Mouse (Mus musculus) CD4-positive, CD25-positive, alpha-beta regulatory T cell, adult 9 weeks (primary cell): ENCODE measurements around the gene Spag4. TPM values are rescaled to one million over a fixed set of nuclear protein-coding genes. Genes with fewer than 3 reads are reported as not detected.

Experiments
- polyA plus RNA-seq: library from polyadenylated mRNA; unstranded; fragments of 100-300 nt; shearing (Covaris generic); gene quantifications from one replicate; pipeline ENCODE4 v1.2.1, GENCODE M21; 2017

Spag4 gene
- polyA plus RNA-seq = 0.14 TPM

DNA sequence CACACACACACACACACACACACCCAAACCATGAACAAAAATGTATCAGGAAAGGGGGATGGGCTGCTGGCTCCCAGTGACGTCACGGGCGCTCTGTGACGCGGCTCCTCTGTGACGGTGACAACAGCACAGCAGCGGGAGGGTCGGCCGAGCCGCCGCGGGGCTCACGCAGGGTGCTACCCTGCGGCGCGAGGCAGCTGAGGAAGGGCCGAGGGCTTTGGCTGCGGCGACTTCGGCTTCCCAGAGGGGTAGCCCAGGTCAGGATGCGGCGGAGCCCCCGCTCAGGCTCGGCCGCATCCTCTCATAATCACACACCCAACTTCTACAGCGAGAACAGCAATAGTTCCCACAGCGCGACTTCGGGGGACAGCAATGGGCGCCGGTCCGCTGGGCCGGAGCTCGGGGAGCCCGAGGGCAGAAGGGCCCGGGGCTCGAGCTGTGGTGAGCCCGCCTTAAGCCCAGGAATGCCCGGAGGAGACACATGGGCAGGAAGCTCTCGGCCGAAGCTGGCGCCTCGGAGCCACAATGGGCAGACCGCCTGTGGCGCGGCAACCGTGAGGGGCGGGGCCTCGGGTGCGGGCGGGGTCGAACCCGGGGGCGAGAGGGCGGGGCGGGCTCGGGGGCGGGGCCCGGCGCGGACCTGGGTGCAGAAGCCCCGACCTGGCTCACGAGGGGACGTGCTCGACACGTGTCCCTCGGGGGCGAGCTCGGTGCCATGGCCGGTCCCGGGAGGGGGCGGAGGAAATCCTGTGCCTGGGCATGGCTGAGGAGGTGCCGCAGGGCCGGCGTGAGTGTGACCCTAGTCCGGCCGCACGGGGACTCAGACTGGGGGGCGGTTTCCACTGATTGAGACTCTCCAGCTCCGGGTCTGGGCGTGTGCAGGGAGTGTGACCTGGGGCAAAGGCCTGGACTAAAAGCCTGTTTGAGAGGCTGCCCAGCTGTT lies at the start of gene Spag4:
Spag4 (plus strand) TSS at position 77 of the 943 bp plus-strand sequence.

GRCm38 (mm10) chr2:156052816-156053215 lies 12.2 kb upstream of the Spag4 start, which contains the start of gene Fer1l4:
Fer1l4 (minus strand) TSS chr2:156052947.

DNA sequence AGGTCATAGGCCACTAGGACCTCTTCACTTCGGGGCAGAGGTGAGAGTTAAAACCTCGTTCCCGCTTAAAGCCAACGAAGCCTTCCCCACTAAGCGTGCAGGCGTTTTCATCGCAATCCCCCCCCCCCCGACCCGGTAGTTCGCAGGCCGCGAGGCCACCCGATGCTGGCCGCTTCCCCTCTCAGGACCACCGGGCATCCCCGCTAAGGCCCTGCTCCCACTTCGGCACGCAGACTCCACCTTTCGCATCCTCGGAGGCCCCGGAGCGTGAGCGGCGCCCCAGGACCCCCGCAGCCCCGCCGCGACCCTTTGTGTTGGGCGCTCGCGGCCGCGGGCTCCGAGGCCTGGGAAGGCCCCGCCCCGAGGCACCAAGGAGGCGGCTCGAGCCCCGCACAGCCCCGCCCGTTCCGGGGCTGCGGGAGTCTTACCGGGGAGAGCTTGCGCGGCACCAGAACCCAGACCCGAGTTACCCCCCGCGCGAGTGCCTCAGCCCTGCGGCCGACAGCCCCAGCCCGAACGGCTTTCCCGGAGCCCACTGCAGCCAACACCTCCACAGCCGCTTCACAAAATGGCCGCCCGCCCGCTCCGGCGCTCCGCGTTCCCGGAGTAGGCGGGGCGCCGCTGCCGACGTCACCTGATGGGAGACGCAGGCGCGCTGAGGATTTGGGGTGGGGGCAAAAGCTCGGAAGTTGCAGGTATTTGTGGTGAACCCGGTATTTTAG lies 46.5 kb downstream of the Spag4 start, which contains the start of the genes Cpne1 and Rbm12:
Cpne1 (minus strand) TSS at position 608 of the 722 bp plus-strand sequence.
Rbm12 (minus strand) TSS at position 621 of the 722 bp plus-strand sequence.

Other genes starting within 250 kb of the Spag4 start
- 53.0 TPM for gene BC029722, start 245.7 kb upstream of the Spag4 start, polyA plus RNA-seq
- 250 TPM for gene Eif6, start 238.2 kb upstream of the Spag4 start, polyA plus RNA-seq
- gene Fam83c, start 230.3 kb upstream of the Spag4 start, polyA plus RNA-seq = not detected
- 52.5 TPM for gene Uqcc1, start 134.9 kb upstream of the Spag4 start, polyA plus RNA-seq
- gene Gm15557, start 124.4 kb upstream of the Spag4 start, polyA plus RNA-seq = not detected
- gene Gdf5, start 119.8 kb upstream of the Spag4 start, polyA plus RNA-seq = not detected
- 60.0 TPM for gene Cep250, start 108.7 kb upstream of the Spag4 start, polyA plus RNA-seq
- 1.8 TPM for gene 6430550D23Rik, start 57.2 kb upstream of the Spag4 start, polyA plus RNA-seq
- gene Ergic3, start 57.1 kb upstream of the Spag4 start, polyA plus RNA-seq = 165 TPM
- gene Fer1l4, start 12.2 kb upstream of the Spag4 start, polyA plus RNA-seq = not detected
- 108 TPM for gene Cpne1, start 46.8 kb downstream of the Spag4 start, polyA plus RNA-seq
- 55.1 TPM for gene Rbm12, start 46.8 kb downstream of the Spag4 start, polyA plus RNA-seq
- 35.0 TPM for gene Gm28036, start 61.9 kb downstream of the Spag4 start, polyA plus RNA-seq
- gene Romo1, start 78.9 kb downstream of the Spag4 start, polyA plus RNA-seq = 228 TPM
- gene Nfs1, start 79.0 kb downstream of the Spag4 start, polyA plus RNA-seq = 66.3 TPM
- gene Rbm39, start 115.1 kb downstream of the Spag4 start, polyA plus RNA-seq = 789 TPM
- 95.7 TPM for gene Phf20, start 131.3 kb downstream of the Spag4 start, polyA plus RNA-seq
- 5.6 TPM for gene Cnbd2, start 247.1 kb downstream of the Spag4 start, polyA plus RNA-seq
- 10.2 TPM for gene Scand1, start 247.5 kb downstream of the Spag4 start, polyA plus RNA-seq